Mouse (Mus musculus) liver, embryonic 13.5 days (tissue): ENCODE measurements around the gene Creg1. TPM values are rescaled to one million over a fixed set of nuclear protein-coding genes. Genes with fewer than 3 reads are reported as not detected.

ENCODE experiments used
- ATAC-seq: fragments of 200-750 bp; cut with Nextera tagmentation; 2 replicates; pipeline ENCODE4 v1.8.0; 2017; ENCODE audit warnings: low read depth, mild to moderate bottlenecking, moderate number of reproducible peaks, moderate library complexity
- DNase-seq: peaks from one replicate; pipeline ENCODE4 v3.0.0; 2022
- H3K27ac ChIP-seq: fragments of 300-500 bp; sonication (generic); 2 replicates; pipeline ENCODE4 v1.5.1; 2015; ENCODE audit warnings: moderate library complexity, mild to moderate bottlenecking, inconsistent platforms
- H3K27me3 ChIP-seq: fragments of 300-500 bp; sonication (generic); 2 replicates; pipeline ENCODE4 v1.6.1; 2015; ENCODE audit warnings: mild to moderate bottlenecking, inconsistent platforms
- H3K36me3 ChIP-seq: fragments of 300-500 bp; sonication (generic); 2 replicates; pipeline ENCODE4 v1.6.1; 2015; ENCODE audit warnings: mild to moderate bottlenecking, inconsistent platforms
- H3K4me1 ChIP-seq: fragments of 300-500 bp; sonication (generic); replicated peaks from 2 replicates; pipeline ENCODE4 v1.6.1; 2015; ENCODE audit warnings: inconsistent platforms
- H3K4me2 ChIP-seq: fragments of 300-500 bp; sonication (generic); 2 replicates; pipeline ENCODE4 v1.6.1; 2015; ENCODE audit warnings: inconsistent platforms, mild to moderate bottlenecking, moderate library complexity
- H3K4me3 ChIP-seq: fragments of 300-500 bp; sonication (generic); replicated peaks from 2 replicates; pipeline ENCODE4 v1.5.1; 2015; ENCODE audit warnings: mild to moderate bottlenecking, inconsistent platforms
- H3K9ac ChIP-seq: fragments of 300-500 bp; sonication (generic); 2 replicates; pipeline ENCODE4 v1.6.1; 2015; ENCODE audit warnings: mild to moderate bottlenecking, inconsistent platforms
- H3K9me3 ChIP-seq: fragments of 300-500 bp; sonication (generic); replicated peaks from 2 replicates; pipeline ENCODE4 v1.6.1; 2016; ENCODE audit warnings: inconsistent platforms
- WGBS: fragments of 180-500 bp; shearing (Covaris S2); methylation state at CpG from one replicate; pipeline ENCODE4 v1.1.7; 2015; ENCODE audit not compliant: insufficient replicate concordance; 5-methylcytosine and 5-hydroxymethylcytosine counted together
- polyA plus RNA-seq: library from polyadenylated mRNA; unstranded; fragments of >200 nt; fragmentation: Nextera tagmentation; extraction: Ambion mirVana; gene quantifications from 2 replicates; pipeline ENCODE4 v1.2.1, GENCODE M21; 2015

The Creg1 gene
- polyA plus RNA-seq, 1 experiment from 2014 or later = 344 TPM

GRCm38 (mm10) chr1:165770181-165770759 lies 6.7 kb downstream of the Creg1 start:
- 42% methylated on average over 10 of the region's 10 CpGs for WGBS
- Histone ChIP-seq H3K27ac (peak overlapping the region; percentile 97), H3K4me2 (peak overlapping the region; percentile 89), H3K36me3 (peaks cover 67% of the 10 kb centered on the region), H3K4me3 (peak overlapping the region; percentile 94), H3K9me3 (no peaks in the 10 kb centered on the region), H3K4me1 (peaks cover 76% of the 10 kb centered on the region), H3K9ac (peak overlapping the region; percentile 98), H3K27me3 (no peaks in the 10 kb centered on the region)
- DNase-seq (no peak), ATAC-seq (no peak)

- H3K4me1 ChIP-seq = peaks cover 72% of the 10 kb centered on the region
- H3K4me3 ChIP-seq = peak overlapping the region; percentile 94
- peaks cover 66% of the 10 kb centered on the region for H3K36me3 ChIP-seq
- peak overlapping the region; percentile 97 for H3K27ac ChIP-seq
- DNase-seq (peak; percentile 85), ATAC-seq (peak; percentile 83)
- under 1% methylated on average over 12 of the region's 12 CpGs for WGBS
- peak overlapping the region; percentile 98 for H3K9ac ChIP-seq
- no peaks in the 10 kb centered on the region for H3K27me3 ChIP-seq
- H3K4me2 ChIP-seq = peak overlapping the region; percentile 89
- no peaks in the 10 kb centered on the region for H3K9me3 ChIP-seq
Measured at GRCm38 (mm10) chr1:165771491-165771897, 7.9 kb downstream of the Creg1 start.

GRCm38 (mm10) chr1:165771998-165772397 lies 8.5 kb downstream of the Creg1 start:
- DNase-seq = no peak
- Histone ChIP-seq H3K9ac (no peak overlapping the region), H3K27ac (peak overlapping the region; percentile 97; the same call in 1 of the 2 replicates), H3K4me2 (peak overlapping the region; percentile 89), H3K27me3 (no peaks in the 10 kb centered on the region), H3K9me3 (no peaks in the 10 kb centered on the region), H3K4me1 (peaks cover 72% of the 10 kb centered on the region), H3K4me3 (peak overlapping the region; percentile 94; the same call in 1 of the 2 replicates), H3K36me3 (peaks cover 62% of the 10 kb centered on the region)
- ATAC-seq = no peak
- 58% methylated on average over 9 of the region's 9 CpGs for WGBS

GRCm38 (mm10) chr1:165775518-165776294 lies 12.2 kb downstream of the Creg1 start:
- Histone ChIP-seq H3K27ac (no peak overlapping the region), H3K9me3 (no peaks in the 10 kb centered on the region), H3K4me1 (peaks cover 44% of the 10 kb centered on the region), H3K4me2 (peak overlapping the region; percentile 41), H3K9ac (no peak overlapping the region), H3K27me3 (no peaks in the 10 kb centered on the region), H3K4me3 (no peak overlapping the region), H3K36me3 (peaks cover 47% of the 10 kb centered on the region)
- no peak for ATAC-seq
- DNase-seq = no peak
- WGBS = 48% methylated on average over 19 of the region's 19 CpGs

GRCm38 (mm10) chr1:165779954-165780585 lies 16.5 kb downstream of the Creg1 start:
- ATAC-seq (peak; percentile 61), DNase-seq (no peak)
- Histone ChIP-seq H3K4me2 (peak overlapping the region; percentile 74), H3K36me3 (peaks cover 4% of the 10 kb centered on the region), H3K4me1 (peaks cover 25% of the 10 kb centered on the region), H3K27me3 (peaks cover 5% of the 10 kb centered on the region; the same call in 1 of the 2 replicates), H3K4me3 (peak overlapping the region; percentile 55), H3K27ac (no peak overlapping the region), H3K9me3 (no peaks in the 10 kb centered on the region), H3K9ac (peak overlapping the region; percentile 67)
- 3% methylated on average over 13 of the region's 13 CpGs for WGBS

- ATAC-seq = peak; percentile 39
- no peaks in the 10 kb centered on the region for H3K36me3 ChIP-seq
- H3K9me3 ChIP-seq = no peaks in the 10 kb centered on the region
- WGBS = 6% methylated on average over 20 of the region's 20 CpGs
- H3K9ac ChIP-seq = peak overlapping the region; percentile 67
- peaks cover 5% of the 10 kb centered on the region; the same call in 1 of the 2 replicates for H3K27me3 ChIP-seq
- peak overlapping the region; percentile 55 for H3K4me3 ChIP-seq
- peak overlapping the region; percentile 74 for H3K4me2 ChIP-seq
- H3K4me1 ChIP-seq = peaks cover 22% of the 10 kb centered on the region
- DNase-seq = no peak
- H3K27ac ChIP-seq = no peak overlapping the region
Measured at GRCm38 (mm10) chr1:165780586-165781111, 17.1 kb downstream of the Creg1 start.

GRCm38 (mm10) chr1:165781426-165781825 lies 17.9 kb downstream of the Creg1 start:
- ATAC-seq (no peak), DNase-seq (no peak)
- no peak overlapping the region for H3K4me3 ChIP-seq
- 52% methylated on average over 9 of the region's 9 CpGs for WGBS
- no peaks in the 10 kb centered on the region for H3K9me3 ChIP-seq
- peaks cover 5% of the 10 kb centered on the region; the same call in 1 of the 2 replicates for H3K27me3 ChIP-seq
- no peaks in the 10 kb centered on the region for H3K36me3 ChIP-seq
- H3K4me2 ChIP-seq = 0 out of 2 replicates have a peak overlapping the region, but pooled peaks have one; percentile 74
- H3K9ac ChIP-seq = no peak overlapping the region
- H3K4me1 ChIP-seq = peaks cover 16% of the 10 kb centered on the region
- H3K27ac ChIP-seq = no peak overlapping the region

GRCm38 (mm10) chr1:165781911-165782310 lies 18.4 kb downstream of the Creg1 start:
- Histone ChIP-seq H3K9ac (no peak overlapping the region), H3K4me3 (no peak overlapping the region), H3K27me3 (peaks cover 5% of the 10 kb centered on the region; the same call in 1 of the 2 replicates), H3K9me3 (no peaks in the 10 kb centered on the region), H3K4me1 (peaks cover 11% of the 10 kb centered on the region), H3K36me3 (no peaks in the 10 kb centered on the region), H3K27ac (no peak overlapping the region), H3K4me2 (no peak overlapping the region)
- DNase-seq (no peak), ATAC-seq (no peak)
- 71% methylated on average over 12 of the region's 12 CpGs for WGBS

- peaks cover 5% of the 10 kb centered on the region; the same call in 1 of the 2 replicates for H3K27me3 ChIP-seq
- no peak overlapping the region for H3K4me3 ChIP-seq
- no peaks in the 10 kb centered on the region for H3K9me3 ChIP-seq
- 0 out of 2 replicates have a peak, but pooled peaks cover 6% of the 10 kb centered on the region for H3K4me1 ChIP-seq
- DNase-seq (no peak), ATAC-seq (no peak)
- no peak overlapping the region for H3K27ac ChIP-seq
- no peak overlapping the region for H3K9ac ChIP-seq
- no peak overlapping the region for H3K4me2 ChIP-seq
- H3K36me3 ChIP-seq = no peaks in the 10 kb centered on the region
- WGBS = 68% methylated on average over 11 of the region's 11 CpGs
Measured at GRCm38 (mm10) chr1:165786296-165786695, 22.8 kb downstream of the Creg1 start.

- ATAC-seq (no peak), DNase-seq (no peak)
- H3K9ac ChIP-seq = no peak within 1 kb of the TSS
- H3K27ac ChIP-seq = no peak within 1 kb of the TSS
- H3K4me1 ChIP-seq = 0 out of 2 replicates have a peak, but pooled peaks cover 6% of the 10 kb centered on the region
- no peaks in the 10 kb centered on the region for H3K9me3 ChIP-seq
- H3K36me3 ChIP-seq = no peaks in the 10 kb centered on the region
- H3K27me3 ChIP-seq = no peaks in the 10 kb centered on the region
- H3K4me3 ChIP-seq = no peak within 1 kb of the TSS
- 76% methylated on average over 8 of the region's 8 CpGs for WGBS
- H3K4me2 ChIP-seq = no peak within 1 kb of the TSS
Measured at GRCm38 (mm10) chr1:165788511-165788910, 25.0 kb downstream of the Creg1 start, which contains the start of gene Cd247. Gene Cd247, plus strand, starts transcription at chr1:165788681.
